Mouse (Mus musculus) layer of hippocampus, adult 11-12 months (tissue): ENCODE measurements around the gene Sec24d.

Experiments used
- DNase-seq: peaks from one replicate; pipeline ENCODE4 v3.0.0; 2022; ENCODE audit warnings: low spot score

The Sec24d gene

DNA sequence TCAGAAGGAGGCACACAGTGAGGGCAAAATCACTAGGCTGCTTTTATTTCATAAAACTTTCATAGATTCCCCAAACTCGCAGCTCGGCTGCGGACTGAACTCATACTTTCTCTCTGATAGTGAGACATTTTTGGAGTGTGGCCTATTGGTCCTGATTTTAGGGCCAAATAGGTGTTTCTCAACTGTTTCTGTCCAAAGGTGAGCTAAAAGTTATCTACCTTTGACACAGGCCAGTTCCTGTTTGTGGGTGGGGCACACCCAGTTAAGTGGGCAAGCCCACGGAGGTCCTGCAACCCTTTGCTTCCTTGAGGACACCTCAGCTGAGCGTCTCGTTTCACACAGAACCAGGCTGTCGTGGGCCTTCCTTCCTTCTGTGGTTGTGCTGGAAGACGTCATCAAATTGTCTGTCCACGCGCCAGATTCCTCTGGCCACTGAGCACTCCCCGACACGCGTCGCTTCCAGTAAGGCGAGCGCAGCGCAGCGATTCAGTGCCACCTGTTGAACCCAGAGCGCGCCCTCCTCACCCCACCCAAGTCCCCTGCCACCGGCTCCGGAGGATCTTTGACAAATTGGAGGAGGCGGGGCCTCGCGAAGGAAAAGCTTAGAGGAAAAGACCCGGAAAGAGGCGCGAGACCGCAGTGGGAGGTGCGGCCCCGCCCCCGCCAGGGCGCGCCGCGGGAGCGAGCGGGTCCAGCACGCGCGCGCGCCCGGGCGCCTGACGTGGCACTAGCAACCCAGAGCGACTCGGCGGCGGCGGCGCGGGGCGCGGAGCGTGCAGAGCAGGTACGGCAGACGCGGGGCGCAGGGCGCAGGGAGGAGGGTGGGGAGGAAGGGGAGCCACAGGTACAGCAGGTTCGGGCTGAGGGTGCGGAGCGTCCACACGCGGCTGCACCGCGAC, at the start of gene Sec24d:
Sec24d (plus strand) TSS at position 703 of the 899 bp plus-strand sequence.
- peak; percentile 85 for DNase-seq

DNA sequence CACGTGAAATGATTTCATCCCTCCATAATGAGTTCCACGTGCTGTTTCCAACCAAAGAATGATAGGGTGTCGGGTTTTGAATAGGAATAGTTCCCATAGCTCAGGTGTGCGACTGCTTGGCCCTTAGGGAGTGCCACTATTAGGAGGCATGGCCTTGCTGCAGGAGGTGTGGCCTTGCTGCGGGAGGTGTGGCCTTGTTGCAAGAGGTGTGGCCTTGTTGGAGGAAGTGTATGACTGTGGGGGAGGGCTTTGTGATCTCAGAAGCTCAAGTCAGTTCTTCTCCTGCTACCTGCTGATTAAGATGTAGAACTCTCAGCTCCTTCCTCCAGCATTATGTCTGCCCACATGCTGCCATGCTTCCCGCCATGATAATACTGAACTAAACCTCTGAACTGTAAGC, 48.6 kb upstream of the Sec24d start:
- no peak for DNase-seq

DNA sequence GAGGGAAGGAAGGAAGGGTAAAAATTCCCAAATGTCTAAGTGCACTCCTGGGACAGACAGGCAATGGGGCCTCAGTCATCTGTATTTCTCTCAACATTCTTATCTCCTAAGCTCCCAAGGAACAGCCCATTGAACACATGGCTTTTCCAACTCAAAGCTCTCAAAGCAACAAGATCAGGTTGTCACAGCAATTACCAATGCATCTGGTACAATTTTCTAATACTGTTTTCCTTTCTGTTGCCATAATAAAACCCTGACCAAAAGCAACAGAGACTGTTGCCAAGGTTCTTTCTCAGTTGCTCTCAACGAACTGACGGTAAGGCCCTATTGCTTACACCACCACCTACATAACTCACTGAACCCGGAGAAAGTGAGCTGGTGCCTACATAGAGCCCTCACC, 40.0 kb upstream of the Sec24d start:
- DNase-seq = no peak

DNA sequence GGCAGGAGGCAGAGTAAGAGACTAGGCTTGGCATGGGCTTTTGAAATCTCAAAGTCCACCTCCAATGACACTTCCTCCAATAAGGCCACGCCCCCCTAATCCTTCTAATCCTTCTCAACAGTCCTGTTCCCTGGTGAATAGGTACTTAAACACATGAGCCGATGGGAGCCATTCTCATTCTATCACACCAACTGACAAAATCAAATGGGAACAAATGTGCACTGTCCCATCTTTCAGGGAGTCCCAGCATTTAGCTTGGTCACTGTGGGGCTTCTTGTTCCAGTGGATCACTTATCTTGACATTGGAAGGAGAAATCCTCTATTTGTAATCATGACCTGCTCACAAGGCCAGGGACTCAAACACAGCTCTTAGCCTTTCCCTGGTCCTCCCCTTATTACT, 35.6 kb upstream of the Sec24d start:
- no peak for DNase-seq

DNA sequence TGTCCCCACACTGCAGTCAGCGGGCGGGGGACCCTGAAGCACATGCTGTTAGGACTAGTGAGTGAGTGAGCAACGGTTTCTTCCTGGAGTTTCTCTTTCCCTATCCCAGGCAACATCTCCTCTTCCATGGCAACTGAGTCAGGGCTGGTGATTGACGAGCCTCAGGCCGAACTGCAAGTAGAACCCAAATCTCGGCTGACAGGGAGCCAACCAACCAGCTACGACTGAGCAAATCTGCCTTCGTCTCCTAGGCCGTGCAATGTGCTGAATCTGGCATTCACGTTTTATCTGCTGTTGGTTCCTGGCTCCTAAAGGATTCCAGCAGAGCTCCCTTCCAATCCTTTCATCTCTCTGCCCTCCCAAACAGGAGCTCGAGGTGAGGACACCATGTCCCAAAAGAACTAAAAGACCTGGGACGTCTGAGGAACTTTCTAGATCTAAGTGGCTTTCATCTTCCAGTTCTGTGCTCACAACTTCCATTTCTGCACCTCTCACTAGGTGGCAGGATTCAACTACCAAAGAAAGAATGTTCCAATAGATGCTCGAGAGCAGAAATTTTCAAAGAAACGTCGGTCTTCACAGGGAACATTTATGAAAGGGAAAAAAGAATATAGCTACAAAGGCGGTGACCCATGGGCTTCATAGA, 32.9 kb upstream of the Sec24d start:
- DNase-seq = peak; percentile 65

DNA sequence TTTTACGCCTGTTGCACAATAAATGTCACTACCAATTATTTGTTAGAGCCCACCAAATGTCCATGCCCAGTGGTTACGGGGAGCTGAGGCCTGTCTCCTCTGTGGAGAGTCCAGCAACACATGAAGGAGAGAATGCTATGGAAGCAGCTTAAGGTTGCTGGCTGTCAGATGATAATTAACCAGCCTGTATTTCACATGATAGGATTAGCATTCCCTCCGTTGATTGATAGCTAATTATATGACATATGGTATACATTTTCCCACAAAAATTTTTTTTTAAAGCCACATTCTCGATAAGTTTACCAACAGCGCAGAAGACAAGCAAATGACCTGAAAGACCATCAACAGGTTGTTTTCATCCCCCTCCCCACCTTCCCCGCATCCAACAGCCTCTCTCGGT, 31.8 kb upstream of the Sec24d start:
- DNase-seq = no peak

DNA sequence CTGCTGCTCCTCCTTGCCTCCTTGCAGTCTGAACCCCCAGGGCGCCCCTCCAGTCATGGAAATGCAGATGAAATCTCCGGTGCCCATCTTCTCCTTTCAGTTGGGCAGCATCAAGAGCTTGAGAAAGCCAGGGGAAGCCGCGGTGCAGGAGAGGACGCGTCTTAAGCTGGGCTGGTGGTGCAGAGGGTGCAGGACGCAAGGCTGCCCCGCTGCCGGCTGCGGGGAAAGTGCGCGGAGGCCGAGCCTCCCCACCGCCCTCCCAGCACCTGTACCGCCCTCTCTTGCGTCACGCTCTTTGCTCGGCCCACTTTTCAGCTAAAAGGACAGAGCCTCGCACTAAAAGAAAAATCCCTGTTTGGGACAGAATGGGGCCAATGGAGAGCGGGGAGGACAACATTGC, 31.3 kb upstream of the Sec24d start, which contains the start of gene Synpo2:
Synpo2 (minus strand) TSS at position 229 of the 400 bp plus-strand sequence.
- DNase-seq = peak; percentile 34

DNA sequence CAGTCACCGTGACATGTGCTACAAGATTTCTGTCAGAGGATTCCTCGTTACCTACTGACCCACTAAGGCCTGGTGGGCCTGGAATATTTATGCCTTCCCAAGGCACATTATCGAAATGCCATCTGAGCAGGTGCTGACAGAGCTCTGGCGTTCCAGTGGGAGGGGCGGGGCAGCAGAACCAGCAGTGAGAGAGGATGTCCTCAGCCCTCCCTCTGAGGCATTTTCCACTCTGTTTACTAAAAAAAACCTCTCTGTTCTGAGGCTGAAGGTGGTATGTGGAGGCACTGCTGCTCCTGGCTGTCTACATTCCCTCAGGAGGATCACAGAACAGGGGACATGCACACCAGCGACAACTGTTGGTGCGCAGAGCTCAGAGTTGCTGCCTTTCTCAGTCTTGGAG, 30.2 kb upstream of the Sec24d start:
- DNase-seq = no peak

DNA sequence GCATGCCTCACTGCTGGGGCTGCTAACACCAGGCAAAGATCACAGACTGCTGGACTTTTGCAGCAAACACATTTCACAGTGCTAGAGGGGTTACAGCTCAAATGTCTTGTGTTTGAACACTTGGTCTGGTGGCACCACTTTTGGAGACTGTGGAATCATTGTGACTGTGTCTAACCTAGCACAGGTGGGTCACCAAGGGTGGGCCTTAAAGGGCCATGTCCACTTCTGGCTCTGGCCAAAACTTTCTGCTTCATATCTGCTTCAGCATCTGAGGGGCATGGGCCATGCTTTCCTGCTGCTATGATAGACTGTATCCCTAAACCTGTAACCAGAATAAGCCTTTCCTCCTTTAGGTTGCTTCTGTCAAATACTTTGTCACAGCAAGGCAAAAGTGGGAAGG, 29.8 kb upstream of the Sec24d start:
- DNase-seq = no peak

DNA sequence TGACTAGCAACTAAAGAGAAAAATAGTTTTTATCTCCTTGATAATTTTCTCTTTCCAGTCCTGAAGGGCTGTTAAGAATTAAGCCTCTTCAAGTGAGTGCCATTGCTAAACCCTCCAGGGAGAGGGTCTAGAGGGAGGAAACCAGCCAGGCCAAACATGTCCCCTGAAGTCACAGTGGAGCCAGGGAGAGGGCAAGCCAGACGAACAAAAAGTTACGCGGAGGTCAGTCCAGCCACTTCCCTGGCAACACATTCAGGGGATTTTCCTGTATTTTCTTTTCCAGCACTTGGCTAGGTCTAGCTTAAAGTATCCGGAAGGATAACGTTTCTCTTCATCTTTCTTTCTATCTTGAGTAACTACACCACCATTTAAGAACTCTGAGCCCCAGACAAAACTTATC, 22.9 kb upstream of the Sec24d start:
- no peak for DNase-seq

DNA sequence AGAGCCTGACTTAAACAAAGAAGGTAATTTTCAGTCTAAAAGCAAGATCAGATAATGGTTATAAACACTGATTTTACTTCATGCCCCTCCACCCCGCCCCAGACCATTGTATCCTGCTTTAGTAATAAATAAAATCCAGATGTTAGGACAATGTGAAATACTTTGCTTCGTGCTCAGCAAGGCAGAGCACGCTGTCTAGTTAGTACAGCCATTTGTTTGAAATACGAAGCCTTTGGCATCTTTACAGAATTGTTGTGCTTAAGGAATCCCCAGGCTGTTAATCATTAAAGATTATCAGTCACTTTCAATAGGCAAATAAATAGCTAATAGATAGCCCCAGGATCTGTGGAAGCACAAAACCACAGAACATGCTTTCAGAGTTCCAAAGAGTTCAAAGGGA, 21.6 kb upstream of the Sec24d start:
- no peak for DNase-seq

DNA sequence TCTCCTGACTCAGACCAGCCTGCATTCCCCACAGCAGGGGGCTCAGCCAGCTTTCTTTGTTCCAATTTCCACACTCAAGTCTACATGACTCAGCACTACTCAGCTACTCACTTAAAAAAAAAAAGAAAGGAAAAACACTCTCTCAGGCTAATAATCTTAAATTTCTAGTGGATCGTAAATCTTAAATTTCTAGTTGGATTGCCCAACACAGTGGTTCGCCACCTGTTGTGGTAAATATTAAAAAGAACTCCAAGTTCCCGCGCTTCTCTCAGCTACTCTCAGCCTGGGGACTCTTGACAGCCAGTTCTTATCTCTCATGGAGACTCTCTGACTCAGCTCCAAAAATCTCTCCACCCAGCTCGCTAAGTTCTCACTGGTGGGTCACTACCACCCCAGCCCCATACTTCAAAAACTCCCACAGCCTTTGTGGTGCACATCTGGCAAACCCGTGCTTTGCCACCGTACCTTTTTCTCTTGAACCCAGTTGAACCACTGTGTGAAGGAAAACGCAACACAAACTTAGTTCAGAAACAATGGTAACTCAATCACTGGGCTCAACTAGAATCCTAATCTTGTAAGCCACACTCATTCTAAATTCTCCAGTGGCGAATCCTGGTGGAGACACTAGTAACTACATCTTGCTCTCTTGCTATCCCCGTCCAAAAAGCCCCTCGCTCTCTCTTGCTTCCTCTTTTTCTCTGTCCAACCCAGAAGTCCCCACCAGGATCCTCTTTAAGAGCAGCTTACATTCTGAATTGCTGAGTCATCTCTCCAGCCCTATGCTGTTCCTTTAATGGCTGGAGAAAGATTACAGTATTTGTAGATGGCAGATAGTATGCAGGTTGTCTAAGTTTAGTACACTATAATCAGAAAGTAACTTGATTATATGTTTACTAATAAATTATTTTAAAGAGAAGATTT, 10.8 kb upstream of the Sec24d start:
- DNase-seq = no peak

DNA sequence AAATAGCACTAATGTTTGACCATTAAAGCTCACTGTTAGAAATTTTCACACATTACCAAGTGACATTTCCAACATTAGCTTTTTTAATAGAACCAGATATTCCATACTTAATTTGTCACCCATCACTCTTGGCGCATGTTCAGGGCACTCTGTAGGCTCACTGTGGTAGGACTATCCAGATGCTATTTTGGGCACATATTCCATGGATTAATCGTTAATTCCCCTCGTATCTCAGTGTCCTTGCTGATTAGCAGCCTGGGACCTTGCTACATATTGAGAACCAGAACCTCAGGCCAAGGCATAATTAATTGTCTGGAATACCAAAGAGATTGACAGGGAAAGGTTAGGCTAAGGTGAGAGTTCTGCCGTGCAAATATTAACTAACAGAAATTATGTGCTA, 8.5 kb upstream of the Sec24d start:
- no peak for DNase-seq

DNA sequence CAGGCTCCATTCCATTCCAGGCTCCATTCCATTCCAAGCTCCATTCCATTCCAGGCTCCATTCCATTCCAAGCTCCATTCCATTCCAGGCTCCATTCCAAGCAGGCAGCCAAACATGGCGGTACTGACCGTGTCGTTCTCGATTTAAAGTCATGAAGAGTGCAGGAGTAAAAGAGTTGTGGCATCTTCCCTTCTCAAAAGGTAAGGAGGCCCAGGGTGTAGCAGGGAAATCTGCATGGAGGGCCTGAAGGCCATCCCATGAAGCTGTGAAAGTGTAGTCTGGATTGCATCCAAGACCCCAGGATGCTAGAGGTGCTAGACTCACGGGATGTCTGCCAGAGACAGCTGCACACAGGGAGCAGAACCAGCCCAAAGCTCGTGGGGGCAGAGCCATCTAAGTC, 2.5 kb upstream of the Sec24d start:
- peak; percentile 18 for DNase-seq

DNA sequence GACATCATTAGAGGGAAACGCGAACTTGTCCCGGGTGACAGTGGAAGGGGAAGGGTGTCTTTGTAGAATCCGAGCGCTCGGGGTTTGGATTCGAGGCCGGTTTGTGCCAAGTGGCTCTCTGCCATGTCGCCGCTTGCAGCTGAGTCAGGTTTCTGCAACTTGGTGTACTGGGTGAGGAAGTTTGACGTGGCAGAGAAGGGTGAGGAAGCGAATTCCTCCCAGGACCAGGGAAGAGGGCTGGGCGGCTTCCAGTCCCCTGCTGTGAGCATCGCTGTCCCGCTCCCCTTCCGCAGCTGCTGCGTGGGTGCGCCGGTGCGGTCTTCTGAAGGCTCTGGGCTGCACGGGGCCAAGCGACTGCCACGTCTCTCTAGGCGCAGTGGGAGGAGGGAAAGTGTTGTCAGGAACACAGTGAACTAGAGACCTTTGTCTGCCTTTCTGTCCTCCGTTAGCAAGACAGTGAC, 516 bp downstream of the Sec24d start:
- DNase-seq = peak; percentile 47

DNA sequence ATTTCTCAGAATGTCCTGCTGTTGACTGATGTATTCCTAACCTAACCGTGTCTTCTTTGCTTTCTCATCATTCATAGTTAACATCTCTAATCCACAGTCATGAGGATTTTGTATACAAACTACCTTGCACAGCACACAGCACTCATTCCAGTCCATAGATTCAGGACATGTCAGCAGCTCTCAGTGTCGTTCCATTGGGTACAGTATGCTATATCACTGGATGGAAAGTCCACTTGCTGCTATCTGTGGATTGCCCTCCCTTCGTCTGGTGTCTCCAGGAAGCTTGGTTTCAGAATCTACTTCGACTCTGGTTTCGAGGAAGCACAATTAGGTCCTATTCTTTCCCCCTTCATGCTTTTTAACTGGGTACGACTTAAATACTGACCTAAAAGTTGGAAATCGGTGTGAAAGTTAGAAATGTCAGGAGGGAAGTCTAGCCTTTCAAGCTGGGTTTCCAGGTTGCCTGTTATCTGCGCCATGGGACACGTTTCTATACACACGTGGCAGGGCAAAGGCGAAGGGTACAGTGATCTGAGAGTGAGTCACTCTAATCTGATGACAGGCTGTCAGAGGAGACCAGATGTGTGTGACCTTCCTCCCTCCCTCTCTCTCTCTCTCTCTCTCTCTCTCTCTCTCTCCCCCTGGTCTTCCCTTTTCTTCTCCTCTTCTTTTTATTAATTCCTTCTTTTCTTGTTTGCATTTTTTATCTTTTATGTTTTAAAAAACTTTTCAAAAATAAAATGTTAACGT, 15.8 kb downstream of the Sec24d start:
- no peak for DNase-seq

DNA sequence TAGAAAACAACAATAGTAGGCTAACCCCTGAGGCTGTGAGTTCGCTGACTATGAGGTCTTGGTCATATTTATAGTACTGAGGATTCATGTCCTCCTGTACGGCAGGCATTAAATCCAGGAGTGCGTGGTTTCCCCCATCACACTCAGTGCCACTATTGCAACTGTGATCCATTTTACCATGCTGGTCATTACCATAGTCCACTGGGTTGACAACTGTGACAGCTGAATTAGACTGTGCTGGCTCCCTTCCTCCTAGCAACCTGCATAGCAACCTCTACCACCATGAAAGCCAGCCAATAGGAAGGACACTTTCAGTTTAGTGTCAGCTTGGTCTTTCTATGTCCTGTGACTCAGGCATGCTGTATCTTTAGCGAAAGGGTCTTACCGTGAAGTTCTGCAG, 17.0 kb downstream of the Sec24d start:
- DNase-seq = no peak

DNA sequence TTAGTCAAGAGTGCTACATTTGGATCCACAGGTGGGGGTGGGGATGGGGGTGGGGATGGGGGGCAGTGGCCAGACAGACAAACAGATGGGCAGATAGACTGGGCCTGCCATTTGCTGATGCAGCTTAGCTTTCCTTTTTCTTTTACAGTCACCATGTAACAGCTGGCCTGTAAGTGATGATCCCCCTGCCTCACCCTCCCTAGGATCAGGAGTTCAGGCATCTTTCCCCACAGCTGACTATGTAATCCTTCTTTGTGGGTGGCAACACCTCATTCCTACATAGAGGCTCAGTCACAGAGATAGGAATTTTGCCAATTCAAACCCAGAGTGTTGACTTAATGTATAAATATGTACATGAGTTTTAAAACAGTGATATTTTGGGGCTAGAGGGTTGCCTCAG, 18.4 kb downstream of the Sec24d start:
- DNase-seq = no peak

DNA sequence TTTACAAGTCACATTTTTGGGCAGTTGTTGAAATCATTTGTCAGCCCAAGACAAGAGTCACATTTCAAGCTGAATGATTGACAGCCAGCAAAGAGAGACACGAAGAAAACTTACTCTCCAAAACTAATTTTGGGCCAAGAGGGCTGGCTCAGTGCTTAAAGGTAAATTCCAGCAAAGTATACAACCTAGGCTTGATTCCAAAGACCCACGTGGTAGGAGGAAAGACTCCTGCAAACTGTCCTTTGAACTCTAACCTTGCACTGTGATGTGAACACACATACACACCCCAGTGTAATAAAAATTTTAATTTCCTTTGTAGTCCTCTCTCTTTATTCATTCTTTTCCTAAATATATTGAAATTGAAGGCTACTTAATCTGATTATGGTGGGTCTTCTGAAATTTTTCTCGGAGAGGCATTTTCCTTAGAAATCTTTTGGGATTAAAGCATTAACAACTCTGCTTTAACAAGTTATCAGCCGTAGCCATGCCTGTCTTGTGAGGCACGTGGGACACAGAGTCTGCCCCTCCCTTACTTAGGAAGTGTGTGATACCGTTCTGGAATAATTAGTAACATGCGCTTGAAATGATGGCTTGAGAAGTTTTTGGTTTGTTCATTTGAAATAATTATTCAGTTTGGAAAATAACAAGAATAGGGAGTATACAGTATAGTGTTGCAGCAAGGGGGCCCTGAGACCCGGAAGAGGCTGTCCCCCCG, 21.8 kb downstream of the Sec24d start:
- DNase-seq = no peak

DNA sequence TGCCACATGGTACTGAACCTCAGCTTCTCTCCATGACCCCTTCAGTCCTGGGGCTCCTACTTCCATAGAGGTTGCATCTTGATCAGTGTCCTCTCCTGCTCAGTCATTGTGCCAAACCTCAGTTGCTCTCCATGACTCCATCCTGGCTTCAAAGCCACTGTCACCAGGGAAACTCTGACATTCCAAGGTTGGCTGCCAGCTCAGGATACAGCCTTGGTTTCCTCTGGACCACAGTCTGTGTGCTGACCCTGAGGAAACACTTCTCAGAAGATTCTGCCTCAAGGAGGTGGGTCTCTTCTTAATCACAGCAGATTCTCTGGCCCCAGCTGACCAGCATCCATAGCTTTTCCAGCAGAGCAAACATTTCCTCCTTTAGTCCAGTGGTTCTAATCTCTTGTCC, 24.4 kb downstream of the Sec24d start:
- no peak for DNase-seq

DNA sequence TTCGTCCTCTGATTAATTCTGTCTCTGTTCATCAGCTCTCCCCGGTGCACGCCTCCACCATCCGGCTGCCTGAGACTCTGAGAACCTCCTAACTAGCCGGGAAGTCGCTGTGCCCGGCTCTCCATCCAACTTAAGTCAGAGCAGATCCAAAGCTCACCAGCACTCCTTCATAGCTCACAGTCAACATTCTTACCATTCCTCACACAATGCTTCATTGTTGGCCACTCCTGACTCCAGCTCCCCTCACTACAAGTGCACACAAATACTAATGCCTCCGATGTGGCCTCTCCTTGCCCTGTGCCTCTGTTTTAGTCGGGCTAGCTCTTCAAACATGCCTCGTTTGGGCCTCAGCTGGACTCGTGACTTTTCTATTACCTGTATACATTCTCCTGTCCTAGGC, 29.4 kb downstream of the Sec24d start:
- no peak for DNase-seq
